Mouse (Mus musculus): Measurements from ENCODE around the gene Sp6.

Sp6 gene

DNA sequence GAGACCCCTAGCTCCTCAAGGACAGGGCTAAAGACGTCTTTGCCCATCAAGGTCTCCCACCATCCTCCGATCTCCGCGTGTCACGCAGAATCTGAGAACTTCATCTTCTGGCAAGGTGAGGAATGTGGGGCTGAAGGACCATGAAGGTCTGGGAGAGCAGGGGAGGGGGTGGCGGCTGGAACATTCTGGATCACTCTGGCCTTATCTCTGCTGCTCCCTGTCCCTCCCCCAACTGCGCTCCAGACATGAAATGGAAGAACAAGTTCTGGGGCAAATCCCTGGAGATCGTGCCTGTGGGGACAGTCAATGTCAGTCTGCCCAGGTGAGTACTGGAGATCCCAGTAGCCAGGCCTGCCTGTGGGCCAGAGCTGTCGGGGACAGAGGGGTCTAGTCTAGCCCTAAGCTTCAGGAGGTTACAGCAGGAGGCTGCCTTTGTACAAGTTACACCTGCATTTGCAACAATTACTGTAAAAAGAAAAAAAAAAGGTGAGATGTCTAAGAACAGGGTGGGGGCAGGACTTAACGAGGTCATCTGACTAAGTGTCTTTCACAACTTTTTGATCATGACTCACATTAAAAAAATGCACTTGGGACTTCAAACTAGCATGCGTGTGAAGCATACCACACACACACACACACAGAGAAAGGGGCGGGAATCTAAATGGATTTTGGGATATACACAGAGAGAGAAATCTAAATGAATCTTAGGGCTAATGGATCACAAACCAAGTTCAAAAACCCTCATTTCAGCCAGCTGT lies 52.5 kb downstream of the Sp6 start:
- DNase-seq: no peak

DNA sequence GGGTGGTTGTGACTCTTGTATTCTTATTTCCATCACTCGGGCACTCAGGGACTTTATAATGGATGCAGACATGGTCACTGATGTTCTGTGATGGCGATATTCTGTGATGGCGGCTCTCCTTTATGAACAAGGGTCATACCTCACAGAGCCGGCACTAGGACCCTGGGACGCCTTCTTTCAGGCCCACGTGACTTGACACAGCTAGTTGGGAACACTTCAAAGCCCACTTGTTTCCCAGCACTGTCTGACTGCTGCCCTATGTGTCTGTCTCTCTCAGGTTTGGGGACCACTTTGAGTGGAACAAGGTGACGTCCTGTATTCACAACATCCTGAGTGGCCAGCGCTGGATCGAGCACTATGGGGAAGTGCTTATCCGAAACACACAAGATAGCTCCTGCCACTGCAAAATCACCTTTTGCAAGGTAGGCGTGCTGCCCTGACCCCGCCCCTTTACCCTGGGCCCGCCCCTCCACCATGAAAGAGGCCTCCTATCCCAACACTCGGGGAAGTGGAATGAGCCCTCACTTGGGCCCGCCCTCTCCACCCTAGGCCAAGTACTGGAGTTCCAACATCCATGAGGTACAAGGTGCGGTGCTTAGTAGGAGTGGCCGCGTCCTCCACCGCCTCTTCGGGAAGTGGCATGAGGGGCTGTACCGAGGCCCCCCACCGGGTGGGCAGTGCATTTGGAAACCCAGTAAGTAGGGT lies 53.6 kb downstream of the Sp6 start:
- DNase-seq: no peak

DNA sequence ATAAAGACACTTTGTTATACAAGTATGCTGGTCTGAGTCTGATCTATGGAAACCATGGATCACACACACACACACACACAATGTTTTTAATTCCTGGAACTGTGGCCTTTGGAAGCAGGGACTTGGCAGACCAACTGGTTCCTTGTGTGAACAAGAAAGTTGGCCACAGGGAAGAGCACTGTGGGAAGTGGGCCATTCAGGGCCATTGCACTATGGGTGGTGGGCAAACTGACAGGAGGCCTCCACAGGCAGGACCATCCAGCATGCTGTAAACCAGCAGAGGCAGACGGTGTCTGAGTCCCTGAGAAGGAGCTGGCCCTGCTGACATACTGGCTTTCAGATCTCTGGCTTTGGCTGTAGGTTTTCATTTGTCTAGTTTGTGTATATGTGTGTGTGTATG lies 56.1 kb downstream of the Sp6 start:
- no peak for DNase-seq

DNA sequence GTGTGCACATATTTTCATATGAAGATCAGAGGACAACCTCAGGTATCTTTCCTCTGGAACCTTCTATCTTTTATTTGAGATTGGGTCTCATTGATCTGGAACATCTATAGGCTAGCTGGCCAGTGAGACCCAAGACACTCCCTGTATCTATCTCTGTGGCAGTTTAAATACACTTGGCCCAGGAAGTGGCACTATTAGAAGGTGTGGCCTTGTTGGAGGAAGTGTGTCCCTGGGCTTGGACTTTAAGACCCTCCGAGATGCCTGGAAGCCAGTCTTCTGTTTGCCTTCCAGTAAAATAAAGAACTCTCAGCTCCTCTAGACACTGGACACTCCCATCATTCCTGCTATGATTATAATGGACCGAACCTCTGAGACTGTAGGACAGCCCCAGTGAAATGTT lies 56.6 kb downstream of the Sp6 start:
- no peak for DNase-seq

DNA sequence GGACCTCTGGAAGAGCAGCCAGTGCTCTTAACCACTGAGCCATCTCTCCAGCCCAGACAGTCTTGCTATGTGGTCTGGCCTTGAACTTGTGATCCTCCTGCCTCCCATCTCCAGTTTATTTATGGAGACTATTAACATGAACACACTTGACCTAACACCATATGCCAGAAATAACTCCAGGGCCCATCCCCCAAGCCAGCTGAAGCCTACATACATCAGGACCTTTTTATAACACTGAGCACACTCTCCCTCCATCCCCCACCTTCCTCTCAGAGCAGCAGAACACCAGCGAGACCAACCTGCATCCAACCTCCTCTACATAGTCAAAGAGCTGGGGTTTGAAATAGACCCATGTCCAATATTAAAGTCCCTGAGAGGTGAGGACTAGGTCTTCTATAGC lies 57.9 kb downstream of the Sp6 start:
- no peak for DNase-seq

DNA sequence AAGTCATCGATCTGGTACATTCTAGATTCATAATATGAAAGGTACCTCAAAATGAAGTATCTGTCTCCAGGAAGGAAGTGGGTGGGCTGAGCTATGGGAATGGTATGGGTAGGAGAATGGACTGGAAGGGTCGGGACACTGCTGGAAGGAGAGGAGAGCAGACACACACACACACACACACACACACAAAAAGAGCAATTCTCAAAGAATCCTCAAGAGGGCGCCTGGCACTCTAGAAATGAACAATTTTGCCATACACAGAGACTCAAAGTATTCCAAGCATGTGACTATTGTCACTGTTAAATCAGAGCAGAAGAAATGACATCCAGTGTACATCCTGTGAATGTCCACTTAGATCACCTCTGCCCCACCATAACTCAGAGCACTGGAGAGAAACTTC lies 59.3 kb downstream of the Sp6 start:
- peak in 1 of 2 experiments; percentile 58 for DNase-seq

DNA sequence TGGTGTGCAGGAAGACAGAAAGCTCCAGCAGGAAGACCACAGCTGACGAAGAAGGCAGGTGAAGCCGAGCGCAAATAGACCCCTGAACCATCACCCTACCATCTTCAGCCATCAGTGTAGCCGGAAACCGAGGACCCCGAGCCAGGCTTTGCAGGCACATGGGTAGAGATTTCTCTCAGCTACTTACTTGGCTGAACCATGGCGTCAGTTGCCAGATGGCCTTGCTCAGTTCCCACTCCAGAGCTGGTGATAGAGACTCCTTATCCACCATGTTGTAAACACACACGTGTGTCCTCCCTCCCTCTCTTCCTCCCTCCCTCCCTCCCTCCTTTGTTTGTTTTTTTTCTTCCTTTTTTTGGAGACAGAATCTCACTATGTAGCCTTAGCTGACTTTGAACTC lies 61.0 kb downstream of the Sp6 start:
- peak in 1 of 2 experiments; percentile 73 for DNase-seq

Data from lung, postnatal 4 days (tissue).